Mouse (Mus musculus) embryo, embryonic 11 days (tissue): Measurements from ENCODE around the gene Olfr56.
"Not testable (repeated sequence)": the region's sequence is repeated elsewhere in the genome, so short reads cannot be mapped to it uniquely, and the experiment has no call there.

Experiments
- DNase-seq: peaks from one replicate; pipeline ENCODE4 v3.0.0-alpha.2; 2015

Olfr56 gene

DNA sequence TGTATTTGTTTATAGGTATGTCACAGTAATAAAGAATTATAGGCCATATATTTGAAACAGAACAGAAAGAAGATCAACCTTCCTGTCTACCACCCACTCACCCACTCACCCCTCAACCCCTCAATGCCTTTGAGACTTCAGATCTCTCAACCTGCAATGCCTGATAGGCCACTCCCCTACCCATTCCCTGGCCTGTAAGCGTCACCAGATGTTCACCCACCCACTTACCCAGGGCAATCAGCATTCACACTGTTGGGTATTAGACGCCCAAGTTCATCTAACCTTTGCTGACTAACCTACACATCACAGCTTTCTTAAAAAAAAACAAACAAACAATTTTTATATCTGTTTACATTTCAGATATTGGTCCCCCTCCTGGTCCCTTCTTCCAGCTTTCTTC is 83.2 kb downstream of the Olfr56 start:
- not testable (repeated sequence) for DNase-seq

DNA sequence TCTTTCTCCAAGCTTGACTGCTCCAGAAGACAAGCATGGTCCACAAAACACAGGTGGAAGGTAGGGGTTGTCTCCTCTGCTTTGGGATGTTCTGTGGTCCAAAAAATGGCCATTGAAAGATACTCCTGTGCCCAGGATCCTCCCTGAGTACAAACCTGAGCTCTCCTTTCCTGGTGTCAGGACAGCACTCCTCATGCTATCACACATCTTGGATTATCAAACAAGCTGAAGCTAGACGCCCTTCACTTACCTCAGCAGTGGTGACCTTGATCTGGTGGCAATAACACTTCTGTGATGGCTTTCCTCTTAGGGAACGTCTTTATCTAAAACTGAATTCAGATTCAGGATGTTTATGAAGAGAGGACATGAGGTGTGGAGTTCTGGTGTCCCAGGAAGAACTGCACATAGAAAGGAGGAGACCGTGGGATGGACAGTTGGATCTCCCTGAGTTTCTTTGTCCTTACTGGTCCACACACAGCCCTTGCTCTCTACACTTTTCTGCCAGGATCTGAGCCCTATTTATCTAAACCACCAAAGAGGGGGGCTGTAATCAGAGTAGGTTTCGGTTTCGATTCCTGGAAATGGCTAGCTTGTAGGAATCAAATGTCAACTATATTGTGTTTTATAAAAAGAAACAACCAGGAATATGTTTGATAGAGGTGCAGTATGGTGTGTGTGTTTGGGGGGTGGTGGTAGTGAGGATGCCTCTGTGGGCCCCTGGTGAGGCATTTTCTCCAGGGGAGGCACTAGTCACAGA is 85.2 kb downstream of the Olfr56 start, which contains the start of gene Tgtp2:
Gene Tgtp2, minus strand, starts transcription at position 494 of the 757 bp plus-strand sequence.
- DNase-seq = not testable (repeated sequence)

DNA sequence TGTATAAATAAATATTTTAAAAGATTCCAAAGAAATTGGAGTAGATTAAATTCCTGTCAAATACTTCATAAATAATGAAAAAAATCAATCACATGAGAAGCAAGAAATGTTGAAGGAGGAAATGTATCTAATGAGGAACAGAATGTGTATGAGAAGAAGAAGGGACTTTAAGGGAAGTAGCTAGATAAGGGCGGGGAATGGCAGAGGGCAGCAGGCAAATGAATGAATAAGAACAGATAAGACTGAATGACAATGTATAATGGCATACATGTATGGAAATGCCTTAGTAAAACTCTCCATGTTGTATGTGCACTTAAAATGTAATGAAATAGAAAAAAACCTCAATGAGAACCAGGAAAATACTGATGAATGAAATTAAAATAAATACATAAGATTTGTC is 89.7 kb downstream of the Olfr56 start:
- DNase-seq = no peak

DNA sequence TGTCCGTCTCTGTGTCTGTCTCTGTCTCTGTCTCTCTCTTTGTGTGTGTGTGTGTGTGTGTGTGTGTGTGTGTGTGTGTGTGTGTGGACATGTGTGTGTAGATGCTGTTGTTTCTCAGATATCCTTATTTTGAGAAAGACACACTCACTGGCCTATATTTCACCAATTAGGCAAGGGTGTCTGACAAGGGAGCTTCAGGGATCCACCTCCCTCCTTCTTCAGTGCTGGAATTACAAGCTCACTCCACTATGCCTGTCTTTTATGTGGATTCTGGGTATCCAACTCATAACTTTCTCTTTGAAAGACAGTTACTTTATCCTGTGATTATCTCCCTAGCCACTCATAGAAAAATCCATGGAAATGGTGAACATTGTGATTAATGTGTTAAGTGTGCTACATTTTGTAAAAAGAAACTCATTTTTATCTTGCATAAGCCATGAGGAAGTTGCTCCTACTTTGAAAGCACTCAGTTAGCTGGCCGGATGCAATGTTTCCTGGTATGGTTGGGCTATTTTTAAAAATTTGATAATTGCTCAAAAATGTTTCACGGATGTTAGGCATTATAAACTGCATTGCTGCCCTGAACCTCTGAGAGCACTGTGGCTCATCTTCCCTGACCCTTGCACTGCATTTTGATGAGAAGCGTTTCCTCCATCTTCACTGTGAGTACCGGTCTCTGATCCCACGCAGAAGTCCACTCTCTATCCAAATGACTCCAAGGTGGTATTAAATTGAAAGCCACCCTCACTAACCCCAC is 97.5 kb downstream of the Olfr56 start, which contains the start of gene Ifi47:
Gene Ifi47, plus strand, starts transcription at position 587 of the 757 bp plus-strand sequence.
- DNase-seq = not testable (repeated sequence)

DNA sequence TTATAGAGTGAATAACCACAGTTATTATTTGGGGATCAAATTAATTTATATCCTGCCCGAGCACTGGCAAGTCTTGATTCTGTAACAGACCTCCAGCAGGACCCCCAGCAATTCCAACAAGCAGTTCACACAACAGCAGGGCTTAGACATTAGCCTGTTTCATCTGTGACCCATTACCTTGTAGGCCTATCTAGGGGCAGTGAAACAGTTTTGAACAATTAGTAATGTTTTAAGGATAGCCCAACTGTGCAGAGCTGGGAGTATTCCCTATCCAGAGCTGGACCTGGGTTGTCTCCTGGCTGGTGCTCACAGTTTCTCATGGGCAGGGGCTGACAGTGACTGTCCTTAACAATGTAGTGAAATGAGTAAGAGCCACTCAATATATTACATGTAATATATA is 98.3 kb downstream of the Olfr56 start:
- no peak for DNase-seq

DNA sequence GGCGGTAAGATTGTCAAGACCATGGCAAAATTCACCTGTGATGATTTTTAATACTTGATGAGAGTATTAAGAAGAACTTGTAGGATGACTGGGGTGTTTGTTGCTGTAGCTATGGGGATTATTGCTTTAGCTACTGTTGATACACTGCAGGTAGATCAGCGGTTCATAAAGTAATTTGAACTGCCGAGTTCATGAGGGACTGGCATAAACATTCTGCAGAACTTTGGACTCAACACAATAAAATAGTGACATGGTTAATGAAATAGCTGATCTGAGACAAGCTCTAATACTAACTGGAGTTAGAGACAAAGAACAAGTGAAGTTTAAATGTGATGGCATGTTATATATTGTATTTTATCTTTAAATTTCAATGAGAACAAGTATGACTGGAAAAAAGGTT is 100.0 kb downstream of the Olfr56 start:
- DNase-seq = no peak

DNA sequence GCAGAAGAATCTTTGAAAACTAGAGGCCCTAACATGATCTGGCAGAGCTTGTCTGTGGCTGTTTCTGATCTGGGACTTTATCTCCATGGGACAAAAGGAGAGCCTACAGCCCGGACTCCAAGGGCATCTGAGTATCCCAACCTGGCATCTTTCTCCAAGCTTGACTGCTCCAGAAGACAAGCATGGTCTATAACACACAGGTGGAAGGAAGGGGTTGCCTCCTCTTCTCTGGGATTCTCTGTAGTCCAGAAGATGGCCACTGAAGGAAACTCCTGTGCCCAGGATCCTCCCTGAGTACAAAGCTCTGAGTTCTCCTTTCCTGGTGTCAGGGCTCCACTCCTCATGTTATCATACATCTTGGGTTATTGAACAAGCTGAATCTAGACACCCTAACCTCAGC is 101.9 kb downstream of the Olfr56 start:
- no peak for DNase-seq

DNA sequence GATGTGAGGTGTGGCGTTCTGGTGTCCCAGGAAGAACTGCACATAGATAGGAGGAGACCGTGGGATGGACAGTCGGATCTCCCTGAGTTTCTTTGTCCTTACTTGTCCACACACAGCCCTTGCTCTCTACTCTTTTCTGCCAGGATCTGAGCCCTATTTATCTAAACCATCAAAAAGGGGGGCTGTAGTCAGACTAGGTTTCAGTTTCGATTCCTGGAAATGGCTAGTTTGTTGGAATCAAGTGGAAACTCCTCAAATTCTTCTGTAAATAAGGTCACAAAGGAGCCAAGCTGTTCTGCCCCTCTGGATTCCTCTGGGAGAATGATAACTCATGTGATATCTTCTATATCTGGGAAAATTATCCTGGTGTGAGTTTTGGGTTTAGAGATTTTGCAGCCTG is 102.7 kb downstream of the Olfr56 start:
- DNase-seq = no peak

DNA sequence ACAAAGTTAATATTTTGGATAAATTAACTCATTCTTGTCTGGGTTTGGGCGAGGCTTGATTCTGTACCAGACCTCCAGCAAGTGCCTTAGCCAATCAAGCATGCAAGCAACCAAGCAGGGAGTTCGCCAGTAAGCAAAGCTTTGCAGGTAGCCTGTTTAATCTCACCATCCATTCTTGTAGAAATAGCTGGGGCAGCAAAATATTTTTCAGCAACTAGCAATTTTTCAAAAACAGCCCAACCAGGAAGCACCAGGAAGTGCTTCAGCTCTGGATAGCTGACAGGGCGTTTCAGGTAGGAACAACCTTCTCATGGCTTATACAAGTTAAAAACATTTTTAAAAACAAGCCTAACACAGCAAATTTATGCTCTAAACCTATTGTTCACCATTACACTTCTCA is 103.2 kb downstream of the Olfr56 start:
- DNase-seq = no peak

DNA sequence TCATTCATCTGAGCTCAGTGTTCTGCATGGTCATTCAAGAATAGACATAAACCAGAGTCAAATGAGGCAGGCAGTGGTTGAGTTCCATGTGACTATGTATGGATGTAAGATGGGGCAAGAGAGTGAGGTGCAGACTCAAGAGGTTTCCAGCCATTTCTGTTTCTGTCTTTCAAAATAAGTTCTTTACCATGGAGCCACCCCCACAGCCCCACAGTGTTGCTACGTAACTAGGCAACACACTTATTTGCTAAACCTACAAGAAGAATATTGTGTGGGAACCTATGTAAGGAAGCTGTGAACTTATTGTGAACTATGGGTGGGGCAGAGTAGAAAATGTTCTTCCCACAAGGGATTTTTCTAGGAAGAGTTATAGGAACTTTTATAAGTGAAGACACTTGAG is 104.5 kb downstream of the Olfr56 start:
- no peak for DNase-seq

DNA sequence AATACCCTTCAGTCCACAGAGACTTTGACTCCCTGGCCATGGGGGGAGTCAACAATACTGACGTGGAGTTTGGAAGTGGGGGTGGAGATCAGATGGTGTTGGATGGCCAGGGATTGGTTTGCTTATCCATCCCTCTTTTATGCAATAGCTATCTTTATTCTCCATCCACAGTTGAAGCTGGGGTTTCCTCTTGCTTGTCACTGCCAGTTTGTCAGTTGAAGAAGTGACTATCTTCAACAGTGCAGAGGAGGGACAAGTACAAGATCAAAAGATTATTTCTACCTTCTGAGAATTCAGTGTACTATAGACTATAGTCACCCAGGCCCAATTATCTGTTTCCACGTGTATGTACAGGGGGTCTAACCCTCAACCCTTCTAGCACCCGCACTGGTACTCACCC is 105.1 kb downstream of the Olfr56 start:
- DNase-seq = no peak

DNA sequence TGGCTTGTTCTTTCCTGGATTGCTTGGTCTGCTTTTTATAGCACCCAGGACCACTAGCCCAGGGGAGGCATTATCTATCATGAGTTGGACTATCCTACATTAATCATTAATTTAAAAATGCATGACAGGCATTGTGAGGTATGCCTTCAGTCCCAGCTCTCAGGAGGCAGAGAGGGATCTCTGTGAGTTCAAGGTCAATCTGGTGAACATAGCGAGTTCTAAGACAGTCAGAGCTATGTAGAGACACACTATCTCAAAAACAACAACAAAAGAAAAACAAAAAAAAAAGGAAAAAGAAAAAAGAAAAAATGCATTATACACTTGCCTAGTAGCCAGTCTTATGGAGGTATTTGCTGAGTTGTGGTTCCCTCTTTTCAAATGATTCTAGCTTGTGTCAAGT is 105.7 kb downstream of the Olfr56 start:
- DNase-seq = no peak

DNA sequence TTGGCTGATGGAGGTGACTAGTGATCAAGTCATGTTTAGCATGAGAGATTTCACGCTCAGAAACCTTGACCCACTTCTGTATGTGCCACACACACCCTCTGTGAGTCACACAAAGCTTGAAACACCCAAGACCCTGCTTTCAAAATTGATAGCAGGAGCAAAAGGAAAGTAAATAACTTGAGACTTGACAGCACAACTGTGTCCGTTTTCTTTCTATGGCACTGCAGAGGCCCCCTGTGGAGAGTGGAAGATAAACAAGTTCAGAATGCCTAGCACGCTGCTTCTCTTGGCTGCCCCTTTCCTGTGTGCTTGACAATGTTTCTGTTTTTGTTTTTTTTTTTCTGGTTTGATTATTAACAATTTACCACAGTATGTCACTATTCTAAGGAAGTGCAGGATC is 106.2 kb downstream of the Olfr56 start:
- DNase-seq = no peak

DNA sequence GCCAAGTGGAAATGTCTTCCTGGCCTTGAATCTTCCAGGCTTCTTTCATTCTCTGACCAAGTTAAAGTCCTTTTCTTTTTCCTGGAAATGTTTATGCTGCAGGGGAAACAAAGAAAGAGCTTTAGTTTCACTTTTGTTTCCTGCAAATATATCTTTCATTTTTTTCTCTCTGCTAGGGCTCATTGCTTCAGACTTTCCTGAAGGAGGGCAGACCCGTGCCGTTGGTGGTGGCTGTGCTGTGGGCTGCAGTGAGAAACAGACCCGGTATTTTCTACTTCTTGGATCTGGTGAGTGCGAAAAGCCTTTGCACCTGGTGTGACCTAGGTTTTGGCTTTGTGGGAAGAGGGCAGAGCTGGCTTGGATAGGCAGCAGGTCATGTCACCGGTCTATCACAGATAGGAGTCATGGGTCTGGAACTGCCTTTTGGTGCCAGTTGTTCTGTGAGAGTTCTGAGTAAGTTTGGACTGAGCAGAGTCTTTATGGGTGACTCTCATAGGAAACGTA is 108.2 kb downstream of the Olfr56 start:
- no peak for DNase-seq

DNA sequence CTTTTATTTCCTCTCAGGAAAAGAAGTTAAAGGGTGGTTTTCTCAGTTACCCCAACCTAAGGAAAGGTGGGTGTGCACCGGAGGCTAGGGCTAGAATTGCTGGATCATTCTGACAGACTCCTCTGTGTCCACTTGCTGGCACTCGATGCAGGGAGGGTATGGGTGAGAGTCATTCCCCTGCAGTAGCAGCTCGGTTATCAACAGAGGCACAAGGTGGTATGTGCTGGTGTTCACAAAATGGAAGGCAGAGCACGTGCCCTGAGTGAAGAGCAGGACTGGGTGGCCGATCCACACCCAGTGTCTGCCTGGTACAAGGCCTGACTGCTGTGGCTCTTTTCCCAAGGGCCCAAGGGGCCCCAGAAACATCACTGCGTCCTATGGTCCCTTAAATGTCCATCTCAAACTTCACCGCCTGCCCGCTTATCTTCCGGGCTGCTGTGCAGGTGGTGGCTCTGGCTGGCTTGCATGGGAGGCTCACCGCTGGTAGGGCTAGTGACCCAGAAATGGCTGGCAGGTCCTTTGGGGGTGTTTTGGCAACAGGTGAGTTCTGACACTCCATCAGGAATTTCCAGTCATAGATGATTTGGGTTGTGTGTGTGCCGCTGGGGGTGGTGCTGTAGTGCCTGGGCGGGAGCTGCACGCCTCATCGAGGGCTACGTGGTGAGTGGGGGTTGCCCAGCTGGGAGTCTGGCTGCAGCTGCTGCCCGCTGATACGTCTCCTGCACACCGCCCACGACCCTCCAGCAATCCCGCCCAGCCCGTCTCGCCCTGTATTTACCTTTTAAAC is 109.3 kb downstream of the Olfr56 start:
- peak; percentile 37 for DNase-seq

DNA sequence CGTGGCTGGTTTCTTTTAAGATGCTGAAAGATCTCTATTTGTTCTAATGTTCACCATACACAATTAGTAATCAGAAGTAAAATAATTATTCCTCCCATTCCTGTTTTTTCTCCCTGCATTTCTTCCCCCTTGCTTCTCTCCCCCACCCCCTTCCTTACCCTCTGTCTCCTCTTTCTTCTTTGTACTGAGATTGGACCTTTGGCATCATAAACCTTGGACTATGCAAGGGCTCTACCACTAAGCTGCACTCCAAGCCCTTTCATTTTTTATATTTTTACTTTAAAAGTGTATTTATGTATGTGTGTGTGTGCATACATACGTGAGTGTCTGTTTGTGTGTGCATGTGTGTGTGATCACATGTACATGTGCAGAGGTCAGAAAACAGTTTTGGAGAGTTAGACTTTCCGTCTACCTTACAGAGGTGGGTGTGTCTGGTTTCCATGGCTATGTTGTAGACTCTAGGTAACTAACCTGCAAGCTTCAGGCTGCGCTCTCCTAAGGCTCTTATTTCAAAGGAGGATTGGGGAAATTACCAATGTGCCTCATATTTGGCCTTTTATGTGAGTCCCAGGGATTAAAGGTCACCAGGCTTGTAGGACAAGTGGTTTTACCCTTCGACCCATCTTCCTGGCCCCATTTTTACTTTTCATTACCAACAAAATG is 110.4 kb downstream of the Olfr56 start:
- no peak for DNase-seq

DNA sequence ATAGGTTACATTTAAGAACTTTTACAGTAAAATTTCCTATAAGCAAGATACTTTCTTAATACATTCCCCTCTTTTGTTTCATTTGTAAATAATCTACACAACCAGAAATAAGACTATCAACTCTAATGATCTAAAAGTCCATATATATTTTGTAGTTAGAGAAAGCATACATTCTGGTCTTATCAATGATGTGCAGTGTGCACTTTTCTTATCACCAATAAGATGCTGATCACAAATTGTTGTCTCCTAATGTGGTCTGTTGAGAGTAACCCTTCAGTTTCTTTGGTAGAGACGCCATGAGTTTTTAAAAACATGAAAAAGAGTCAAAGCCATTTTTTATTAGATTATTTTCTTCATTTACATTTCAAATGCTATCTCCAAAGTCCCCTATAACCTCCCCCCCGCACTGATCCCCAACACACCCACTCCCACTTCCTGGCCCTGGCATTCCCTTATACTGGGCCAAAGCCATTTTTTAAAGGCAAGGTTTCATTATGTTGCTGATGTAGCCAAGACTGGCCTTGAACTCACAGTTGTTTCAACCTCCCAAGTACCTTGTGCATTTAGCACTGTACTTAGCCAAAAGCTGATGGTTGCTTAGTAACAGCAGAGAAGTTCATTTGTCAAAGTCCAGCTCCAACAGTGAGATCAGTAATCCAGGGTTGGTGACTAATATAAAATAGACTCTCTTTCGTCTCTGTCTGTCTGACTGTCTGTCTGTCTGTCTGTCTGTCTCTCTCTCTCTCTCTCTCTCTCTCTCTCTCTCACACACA is 111.2 kb downstream of the Olfr56 start:
- no peak for DNase-seq

DNA sequence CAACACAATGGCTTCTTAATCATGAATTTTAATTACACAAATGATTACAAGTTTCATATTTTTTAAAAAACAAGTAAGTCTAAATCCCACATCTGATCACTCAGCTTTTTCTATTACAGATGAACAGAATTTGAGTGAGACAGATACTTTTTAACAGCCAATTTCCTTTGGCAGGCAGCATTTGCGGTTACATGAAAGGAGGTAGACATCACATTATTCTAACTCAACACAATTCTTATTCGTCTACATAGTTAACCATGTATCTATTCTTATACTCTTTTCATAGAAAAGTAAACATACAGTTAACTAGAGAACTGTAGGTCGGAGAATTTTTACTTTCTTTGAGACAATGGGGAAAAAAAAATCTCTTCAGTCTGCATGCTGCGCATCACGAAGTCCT is 111.9 kb downstream of the Olfr56 start:
- DNase-seq = no peak

DNA sequence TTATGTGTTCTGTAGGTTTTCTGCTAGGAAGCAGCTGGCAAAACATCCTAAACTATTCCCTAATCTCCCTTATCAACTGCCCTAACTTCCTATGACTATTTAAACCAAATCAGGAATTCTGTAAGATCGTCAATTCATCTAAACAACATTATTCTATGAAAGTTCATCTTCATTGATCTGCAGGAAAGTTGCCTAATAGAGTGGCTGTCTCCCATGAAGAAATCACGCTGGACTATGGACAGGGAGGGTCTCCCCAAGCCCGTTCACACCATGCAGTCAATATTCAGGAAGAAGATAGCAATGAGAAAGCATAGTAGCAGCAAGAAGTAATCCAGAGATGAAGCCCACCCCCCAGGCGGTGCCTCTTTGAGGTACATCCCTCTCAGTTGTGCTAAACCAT is 112.5 kb downstream of the Olfr56 start:
- no peak for DNase-seq

DNA sequence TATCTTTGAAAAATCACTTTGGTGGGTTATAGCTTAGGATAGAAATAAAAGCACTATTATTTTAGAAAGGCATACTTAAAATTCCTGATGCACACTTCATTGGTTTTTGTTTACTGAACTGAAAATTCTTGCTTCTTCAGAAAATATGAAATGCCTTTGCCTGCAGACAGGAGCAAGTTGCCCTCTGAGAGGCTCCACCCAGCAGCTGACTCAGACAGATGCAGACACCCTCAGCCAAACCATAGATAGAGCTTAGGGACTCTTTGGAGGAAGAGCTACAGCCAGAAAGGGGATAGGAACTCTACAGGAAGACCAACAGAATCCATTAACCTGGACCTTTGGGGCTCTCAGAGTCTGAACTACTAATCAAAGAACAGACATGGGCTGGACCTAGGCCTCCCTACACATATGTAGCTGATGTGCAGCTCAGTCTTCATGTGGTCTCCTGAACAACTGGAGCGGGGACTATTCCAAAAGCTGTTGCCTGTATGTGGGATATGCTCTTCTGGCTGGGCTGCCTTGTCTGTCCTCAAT is 113.4 kb downstream of the Olfr56 start:
- no peak for DNase-seq

DNA sequence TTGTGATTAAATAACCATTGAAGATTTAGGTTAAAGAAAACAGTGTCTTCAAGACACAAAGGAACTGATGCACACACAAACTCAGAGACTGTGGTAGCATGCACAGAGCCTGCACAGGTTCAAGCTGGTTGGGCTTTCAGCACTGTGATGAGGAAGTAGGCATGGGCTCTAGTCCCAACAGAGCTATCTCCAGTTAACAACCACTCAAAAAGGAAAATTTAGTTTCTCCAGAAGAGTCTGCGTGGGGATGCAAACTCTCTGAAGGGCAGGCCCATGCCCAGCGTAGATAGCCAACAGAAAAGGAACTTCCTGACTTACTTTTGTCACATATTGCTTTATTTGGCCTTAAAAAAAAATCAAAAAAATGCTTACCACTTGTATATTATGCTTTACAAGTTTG is 114.1 kb downstream of the Olfr56 start:
- DNase-seq = no peak
